Mouse (Mus musculus) ovary, adult 10 weeks (tissue): ENCODE measurements around the gene Rnf150. TPM values are rescaled to one million over a fixed set of nuclear protein-coding genes. Genes with fewer than 3 reads are reported as not detected.

Experiments
- polyA plus RNA-seq: library from polyadenylated mRNA; stranded (reverse); fragments of 350-450 nt; fragmentation: Illumina TruSeq; extraction: RNeasy Lipid Tissue Mini Kit (QIAGEN cat#74804); gene quantifications from one replicate; pipeline ENCODE4 v1.2.3, GENCODE M21; 2014

Gene Rnf150
- 7.9 TPM for polyA plus RNA-seq

GRCm38 (mm10) chr8:82863041-82863744 lies at the start of gene Rnf150:
Rnf150 (plus strand) TSS chr8:82863356.

Other genes with a start within 250 kb of the Rnf150 start
- 53.0 TPM for gene Zfp330, start 89.2 kb upstream of the Rnf150 start, polyA plus RNA-seq